ENCODE assay signal across 19 mouse cellular contexts in the genomic region with DNA sequence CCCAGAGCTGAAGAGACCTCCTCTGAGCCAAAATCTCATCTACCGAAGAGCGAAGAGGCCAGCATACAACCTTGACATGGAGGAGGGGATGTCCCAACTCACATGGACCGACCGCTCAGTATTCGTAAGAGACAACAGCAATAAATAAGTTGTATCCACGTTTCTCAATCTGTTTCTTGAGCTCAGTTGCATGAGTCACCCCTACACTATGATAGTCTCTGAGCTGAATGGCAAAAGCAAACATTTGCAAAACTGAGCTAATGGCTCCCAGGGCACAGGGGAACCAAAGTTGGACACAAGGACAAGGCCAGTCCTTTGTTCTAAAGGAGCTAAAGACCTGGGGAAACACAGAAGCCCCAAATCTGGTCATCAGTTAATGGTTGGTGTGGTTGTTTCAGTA.
"Had no signal": no experiment of that assay in that cellular context is flagged by ENCODE, and none has a peak within 500 bp of the region (broad histone marks: within the 10 kb centered on the region; RNA-seq: fewer than 3 reads in every experiment).

No protein-coding gene starts in this region.

- H3K27ac ChIP-seq: liver, embryonic 15.5 days; lung, embryonic 15.5 days; macrophage; midbrain, embryonic 12.5 days; neural tube, embryonic 12.5 days; stomach, embryonic 15.5 days had no signal

- H3K9ac ChIP-seq: liver, embryonic 15.5 days; liver, postnatal 0 days; lung, embryonic 15.5 days; midbrain, embryonic 12.5 days; neural tube, embryonic 12.5 days; stomach, embryonic 15.5 days had no signal

- H3K4me3 ChIP-seq: liver, embryonic 15.5 days; lung, embryonic 15.5 days; megakaryocyte, embryonic 14.5 days; midbrain, embryonic 12.5 days; myocyte; neural tube, embryonic 12.5 days; stomach, embryonic 15.5 days had no signal

- ATAC-seq: liver, postnatal 0 days; lung, postnatal 0 days; midbrain, embryonic 16.5 days had no signal

- H3K9me3 ChIP-seq: liver, embryonic 15.5 days; lung, embryonic 15.5 days; megakaryocyte, embryonic 14.5 days; midbrain, embryonic 12.5 days; neural tube, embryonic 12.5 days; stomach, embryonic 15.5 days had no signal

- H3K27me3 ChIP-seq: liver, embryonic 15.5 days; lung, embryonic 15.5 days; megakaryocyte, embryonic 14.5 days; midbrain, embryonic 12.5 days; neural tube, embryonic 12.5 days; stomach, embryonic 15.5 days had no signal

- DNase-seq: liver, postnatal 0 days; lung, adult 2 months; lung, postnatal 14 days; lung, postnatal 36 days; midbrain, embryonic 14.5 days; right cerebral cortex, postnatal 14 days; thymus, adult 18-20 months; thymus, postnatal 25 days; thymus, postnatal 4 days had no signal

- H3K4me1 ChIP-seq: liver, embryonic 15.5 days; lung, embryonic 15.5 days; megakaryocyte, embryonic 14.5 days; midbrain, embryonic 12.5 days; neural tube, embryonic 12.5 days; stomach, embryonic 15.5 days had no signal

- H3K4me2 ChIP-seq: liver, embryonic 15.5 days; lung, embryonic 15.5 days; midbrain, embryonic 12.5 days; neural tube, embryonic 12.5 days; stomach, embryonic 15.5 days had no signal
